Mouse (Mus musculus): Measurements from ENCODE around the gene Utp14a.

Gene Utp14a

DNA sequence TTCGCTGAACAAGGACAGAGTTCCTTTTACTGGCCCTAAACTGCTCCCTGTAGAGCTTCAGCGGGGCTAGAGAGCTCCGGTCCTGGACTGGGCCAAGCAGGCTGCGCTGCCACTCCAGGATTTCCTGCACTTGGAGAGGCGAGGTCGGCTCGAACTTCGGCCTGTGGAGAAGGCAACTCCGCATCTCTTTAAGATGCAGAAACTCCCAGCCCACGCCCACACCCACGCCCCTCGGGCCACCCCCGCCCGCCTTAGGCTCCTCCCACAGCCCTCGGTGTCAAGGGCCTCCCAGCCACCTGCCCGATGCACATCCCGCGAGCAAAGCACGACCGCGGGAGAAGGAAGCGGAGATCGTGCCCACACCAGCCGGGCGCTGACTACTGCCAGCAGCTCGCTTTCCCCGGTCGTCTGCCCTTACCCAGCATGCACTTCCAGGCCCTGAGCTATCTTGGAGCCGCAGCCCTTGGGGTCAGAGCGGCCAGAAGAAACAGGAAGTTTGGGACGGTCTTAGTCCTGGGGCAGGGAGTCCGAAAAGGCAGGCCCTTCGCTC is 57.9 kb downstream of the Utp14a start:
- peak; percentile 71 for DNase-seq

DNA sequence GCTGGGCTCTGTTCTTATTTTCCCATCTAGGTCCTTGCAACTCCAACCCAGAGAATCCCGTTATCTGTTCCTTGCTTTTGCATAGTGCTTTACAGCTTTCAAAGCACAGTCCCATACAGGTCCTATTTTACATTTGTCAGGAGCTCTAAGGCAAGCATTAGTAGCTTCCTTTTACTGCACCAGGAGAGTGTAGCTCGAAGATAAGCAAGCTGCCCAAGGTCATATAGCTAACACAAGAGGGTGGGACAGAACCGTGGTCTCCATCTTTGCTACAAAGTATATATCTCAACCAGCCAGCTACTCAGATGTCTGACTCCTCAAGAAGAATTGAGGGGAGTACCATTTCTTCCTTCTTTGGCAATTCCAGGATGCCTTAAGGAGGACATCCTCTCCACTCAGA is 60.8 kb downstream of the Utp14a start:
- no peak for DNase-seq

DNA sequence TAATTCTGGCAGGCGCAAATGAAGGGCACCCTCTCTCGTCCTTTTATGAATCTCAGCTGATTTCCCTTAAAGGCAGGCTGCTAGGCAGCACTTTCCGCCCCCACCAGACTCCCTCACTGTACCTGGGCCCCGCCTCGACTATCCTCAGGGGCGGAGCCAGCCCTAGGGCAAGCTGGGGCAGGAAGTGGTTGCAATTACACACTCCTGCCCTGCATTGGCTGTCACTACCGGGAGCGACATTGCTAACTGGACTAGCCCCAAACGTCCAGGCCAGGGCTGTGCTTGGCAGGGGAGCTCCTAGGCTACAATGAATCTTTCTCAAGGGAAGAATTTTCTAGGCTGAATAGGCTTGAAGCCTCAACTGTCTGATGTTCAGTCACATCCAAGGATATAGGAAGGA is 61.5 kb downstream of the Utp14a start:
- no peak for DNase-seq
